Mouse (Mus musculus) spleen, adult 2 months (tissue): ENCODE data around the gene Syngr1.

Experiments
- CTCF ChIP-seq: fragments of 200-500 bp; IDR thresholded peaks from 2 replicates; pipeline ENCODE4 v1.5.1; 2011; ENCODE audit warnings: mild to moderate bottlenecking, inconsistent platforms; ENCODE audit not compliant: insufficient read depth, insufficient read length, insufficient replicate concordance; ENCODE audit errors: extremely low read depth
- POLR2A ChIP-seq: fragments of 200-500 bp; IDR thresholded peaks from 2 replicates; pipeline ENCODE4 v1.6.1; 2011; ENCODE audit warnings: low read depth, low read length, inconsistent platforms

DNA sequence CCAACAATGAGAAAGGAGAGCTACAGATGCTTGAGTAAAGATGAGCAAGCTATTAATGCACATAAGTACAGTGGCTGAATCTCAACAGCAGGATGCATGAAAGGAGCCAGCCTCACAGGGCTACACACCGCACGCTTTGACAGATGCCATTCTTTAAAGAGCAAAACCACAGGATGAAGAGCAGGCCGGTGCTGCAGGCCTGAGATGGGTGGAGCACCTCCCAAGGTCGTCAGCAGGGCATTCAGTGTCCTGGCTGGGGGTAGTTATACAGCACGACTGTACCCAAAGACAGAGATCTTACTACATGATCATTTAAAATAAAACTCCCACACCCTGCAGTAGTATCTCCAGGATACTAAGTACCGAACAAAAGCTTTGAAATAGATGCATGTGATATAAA is 55.0 kb downstream of the Syngr1 start:
- TF ChIP-seq CTCF, result no peak
- no peak for TF ChIP-seq POLR2A
